9 mouse cellular contexts compared by ENCODE assay signal in genomic region chr12:89395121-89395792, GRCm38 (mm10).
DNase-seq lines count a peak whose midpoint lies in the region.
"Had no signal": no experiment of that assay in that cellular context is flagged by ENCODE, and none has a peak within 500 bp of the region (broad histone marks: within the 10 kb centered on the region; RNA-seq: fewer than 3 reads in every experiment).

No protein-coding gene starts in this region.

- intact Hi-C loops in left cerebral cortex, postnatal 25 days (cut with DNase I) = loop anchor here (1.0 to 10.0 kb wide), 4 partner anchors 18 to 990 kb away; no protein-coding TSS in a partner anchor
- intact Hi-C loops in heart, postnatal 36 days (cut with DNase I) = no loop called here

- peak; percentile 14 to 19 for DNase-seq in cerebellum, postnatal 14 days
- DNase-seq in cerebellum, adult 9-11 months = no peak
- peak; percentile 61 for DNase-seq in right cerebral cortex, adult 18-20 months
- no peak for DNase-seq in right cerebral cortex, postnatal 14 days
- peak; percentile 50 to 86 for DNase-seq in left cerebral cortex, postnatal 25 days (ENCODE audit: low spot score in 2 of 2)
- no peak for DNase-seq in adrenal gland, postnatal 36 days
- no peak for DNase-seq in heart, postnatal 36 days
- DNase-seq in cerebellum, adult 8-10 months = no peak
- DNase-seq: cerebellum, adult 11 months had no signal

Comparison
In these comparisons a context has a peak if more than half of its experiments do, and no peak if none do; other contexts are left out.
1. DNase-seq: peak in cerebellum, postnatal 14 days (2 of 2), right cerebral cortex, adult 18-20 months (single experiment) and left cerebral cortex, postnatal 25 days (2 of 2); none in cerebellum, adult 9-11 months (single experiment), right cerebral cortex, postnatal 14 days (single experiment), adrenal gland, postnatal 36 days (0 of 2), heart, postnatal 36 days (0 of 2) and cerebellum, adult 8-10 months (single experiment).